Mouse (Mus musculus): ENCODE results near the gene Cttn.

Gene Cttn

DNA sequence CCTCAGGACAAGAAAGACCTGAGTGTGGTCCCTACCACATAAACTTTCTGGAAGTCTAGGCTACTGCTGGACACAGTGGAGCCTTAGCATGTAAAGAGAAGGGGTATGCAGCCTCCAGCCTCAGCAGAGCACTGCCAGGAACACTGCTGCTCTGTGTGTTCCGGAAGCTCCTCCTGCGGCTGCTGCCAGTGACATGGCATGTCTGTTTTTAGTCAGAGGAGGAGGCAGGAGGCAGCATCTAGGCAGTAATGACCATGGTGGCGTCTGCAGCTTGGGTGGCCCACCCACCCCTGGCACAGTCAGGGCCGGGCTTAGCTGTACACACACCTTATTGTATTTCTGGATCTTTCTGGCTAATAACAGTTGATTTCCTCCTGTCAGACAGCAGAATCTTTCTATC, 63.1 kb downstream of the Cttn start:
- H3K27me3 ChIP-seq (ENCODE audit: insufficient read depth, low read length), result peaks cover 71% of the 10 kb centered on the region
- no peak overlapping the region for H3K4me3 ChIP-seq (replicated peaks; ENCODE audit: low read length)
- no peaks in the 10 kb centered on the region for H3K9me3 ChIP-seq (ENCODE audit: low read length)
- no peak for TF ChIP-seq POU5F1 (IDR thresholded peaks at IDR 0.05; ENCODE audit: borderline replicate concordance, low read length)
- H3K4me1 ChIP-seq (replicated peaks; ENCODE audit: low read depth, low read length), result peaks cover 29% of the 10 kb centered on the region
- H3K36me3 ChIP-seq (ENCODE audit: insufficient read depth, low read length), result no peaks in the 10 kb centered on the region

GRCm38 (mm10) chr7:144402492-144402891, 68.3 kb downstream of the Cttn start:
- Histone ChIP-seq H3K36me3 (ENCODE audit: insufficient read depth, low read length) (no peaks in the 10 kb centered on the region), H3K27me3 (ENCODE audit: insufficient read depth, low read length) (peaks cover 33% of the 10 kb centered on the region), H3K4me3 (replicated peaks; ENCODE audit: low read length) (no peak overlapping the region), H3K9me3 (ENCODE audit: low read length) (no peaks in the 10 kb centered on the region), H3K4me1 (replicated peaks; ENCODE audit: low read depth, low read length) (no peaks in the 10 kb centered on the region)
- TF ChIP-seq CTCF (conservative IDR thresholded peaks at IDR 0.05; ENCODE audit: low read length) (no peak), NANOG (IDR thresholded peaks at IDR 0.05; ENCODE audit: borderline replicate concordance, low read length) (no peak), POU5F1 (IDR thresholded peaks at IDR 0.05; ENCODE audit: borderline replicate concordance, low read length) (no peak)

DNA sequence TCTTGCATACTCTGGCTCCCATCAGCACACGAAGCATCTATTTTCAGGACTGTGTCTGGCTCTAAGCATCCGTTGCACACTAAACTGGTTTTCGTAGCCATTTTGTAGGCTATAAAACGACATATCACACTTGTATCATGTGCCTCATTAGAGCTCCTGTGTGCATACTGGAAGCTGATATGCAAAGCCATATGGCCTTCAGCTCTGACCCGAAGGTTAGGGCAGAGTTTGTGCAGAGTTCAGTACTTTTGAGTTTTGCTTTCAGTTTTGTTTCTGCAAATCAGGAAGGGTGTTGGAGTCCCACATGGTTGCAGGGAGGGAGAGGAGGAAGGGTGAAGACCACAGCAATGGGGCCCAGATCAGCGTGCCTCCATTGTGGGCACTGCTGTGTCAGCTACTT, 79.1 kb downstream of the Cttn start:
- Histone ChIP-seq H3K9me3 (ENCODE audit: low read length) (no peaks in the 10 kb centered on the region), H3K36me3 (ENCODE audit: insufficient read depth, low read length) (no peaks in the 10 kb centered on the region), H3K4me3 (replicated peaks; ENCODE audit: low read length) (no peak overlapping the region), H3K27me3 (ENCODE audit: insufficient read depth, low read length) (peaks cover 43% of the 10 kb centered on the region), H3K4me1 (replicated peaks; ENCODE audit: low read depth, low read length) (peaks cover 21% of the 10 kb centered on the region)
- TF ChIP-seq CTCF (conservative IDR thresholded peaks at IDR 0.05; ENCODE audit: low read length), result no peak
- no peak for TF ChIP-seq POU5F1 (IDR thresholded peaks at IDR 0.05; ENCODE audit: borderline replicate concordance, low read length)
- TF ChIP-seq NANOG (IDR thresholded peaks at IDR 0.05; ENCODE audit: borderline replicate concordance, low read length), result no peak

- Histone ChIP-seq H3K4me3 (replicated peaks; ENCODE audit: low read length) (no peak overlapping the region), H3K4me1 (replicated peaks; ENCODE audit: low read depth, low read length) (peaks cover 21% of the 10 kb centered on the region), H3K36me3 (ENCODE audit: insufficient read depth, low read length) (no peaks in the 10 kb centered on the region), H3K9me3 (ENCODE audit: low read length) (no peaks in the 10 kb centered on the region), H3K27me3 (ENCODE audit: insufficient read depth, low read length) (peaks cover 41% of the 10 kb centered on the region)
- TF ChIP-seq POU5F1 (IDR thresholded peaks at IDR 0.05; ENCODE audit: borderline replicate concordance, low read length) (no peak), NANOG (IDR thresholded peaks at IDR 0.05; ENCODE audit: borderline replicate concordance, low read length) (no peak), CTCF (conservative IDR thresholded peaks at IDR 0.05; ENCODE audit: low read length) (no peak)
Measured at GRCm38 (mm10) chr7:144390676-144391075, 80.1 kb downstream of the Cttn start.

GRCm38 (mm10) chr7:144389704-144390103, 81.1 kb downstream of the Cttn start:
- no peak for TF ChIP-seq POU5F1 (IDR thresholded peaks at IDR 0.05; ENCODE audit: borderline replicate concordance, low read length)
- no peak for TF ChIP-seq NANOG (IDR thresholded peaks at IDR 0.05; ENCODE audit: borderline replicate concordance, low read length)
- TF ChIP-seq CTCF (conservative IDR thresholded peaks at IDR 0.05; ENCODE audit: low read length), result no peak
- Histone ChIP-seq H3K9me3 (ENCODE audit: low read length) (no peaks in the 10 kb centered on the region), H3K4me3 (replicated peaks; ENCODE audit: low read length) (no peak overlapping the region), H3K27me3 (ENCODE audit: insufficient read depth, low read length) (peaks cover 31% of the 10 kb centered on the region), H3K4me1 (replicated peaks; ENCODE audit: low read depth, low read length) (peaks cover 21% of the 10 kb centered on the region), H3K36me3 (ENCODE audit: insufficient read depth, low read length) (no peaks in the 10 kb centered on the region)

GRCm38 (mm10) chr7:144387537-144387936, 83.3 kb downstream of the Cttn start:
- Histone ChIP-seq H3K4me1 (replicated peaks; ENCODE audit: low read depth, low read length) (peaks cover 21% of the 10 kb centered on the region), H3K9me3 (ENCODE audit: low read length) (no peaks in the 10 kb centered on the region), H3K36me3 (ENCODE audit: insufficient read depth, low read length) (no peaks in the 10 kb centered on the region), H3K27me3 (ENCODE audit: insufficient read depth, low read length) (peaks cover 12% of the 10 kb centered on the region), H3K4me3 (replicated peaks; ENCODE audit: low read length) (no peak overlapping the region)
- TF ChIP-seq POU5F1 (IDR thresholded peaks at IDR 0.05; ENCODE audit: borderline replicate concordance, low read length) (no peak), CTCF (conservative IDR thresholded peaks at IDR 0.05; ENCODE audit: low read length) (peak; percentile 35), NANOG (IDR thresholded peaks at IDR 0.05; ENCODE audit: borderline replicate concordance, low read length) (no peak)
